Mouse (Mus musculus) stomach, embryonic 16.5 days (tissue): ENCODE data around the gene Erbb3. TPM values are rescaled to one million over a fixed set of nuclear protein-coding genes. Genes with fewer than 3 reads are reported as not detected.
A peak's percentile ranks its signal among the peaks of the same experiment; 100 is the strongest.
"Not testable (repeated sequence)": the region's sequence is repeated elsewhere in the genome, so short reads cannot be mapped to it uniquely, and the experiment has no call there.

Experiments
- ATAC-seq: fragments of 200-750 bp; cut with Nextera tagmentation; 2 replicates; pipeline ENCODE4 v1.8.0; 2017; ENCODE audit warnings: moderate number of reproducible peaks, moderate TSS enrichment; ENCODE audit not compliant: insufficient read depth, low FRiP score
- H3K27ac ChIP-seq: fragments of 300-500 bp; sonication (generic); 2 replicates; pipeline ENCODE4 v1.5.1; 2014; ENCODE audit warnings: low read length
- H3K27me3 ChIP-seq: fragments of 300-500 bp; sonication (generic); 2 replicates; pipeline ENCODE4 v1.6.1; 2014; ENCODE audit warnings: low read length, control low read depth, mixed read lengths; ENCODE audit not compliant: control insufficient read depth, insufficient read depth
- H3K36me3 ChIP-seq: fragments of 300-500 bp; sonication (generic); 2 replicates; pipeline ENCODE4 v1.6.1; 2014; ENCODE audit warnings: low read length; ENCODE audit not compliant: control insufficient read depth, insufficient read depth
- H3K4me1 ChIP-seq: fragments of 300-500 bp; sonication (generic); 2 replicates; pipeline ENCODE4 v1.6.1; 2014; ENCODE audit warnings: low read length, control low read depth, mixed read lengths; ENCODE audit not compliant: control insufficient read depth, insufficient read depth
- H3K4me2 ChIP-seq: fragments of 300-500 bp; sonication (generic); 2 replicates; pipeline ENCODE4 v1.6.1; 2014; ENCODE audit warnings: low read depth, low read length, mixed read lengths
- H3K4me3 ChIP-seq: fragments of 300-500 bp; sonication (generic); replicated peaks from 2 replicates; pipeline ENCODE4 v1.5.1; 2014; ENCODE audit warnings: mild to moderate bottlenecking, low read length
- H3K9ac ChIP-seq: fragments of 300-500 bp; sonication (generic); 2 replicates; pipeline ENCODE4 v1.6.1; 2014; ENCODE audit warnings: low read length
- H3K9me3 ChIP-seq: fragments of 300-500 bp; sonication (generic); replicated peaks from 2 replicates; pipeline ENCODE4 v1.6.1; 2016; ENCODE audit warnings: low read length, control low read depth; ENCODE audit not compliant: control insufficient read depth
- whole genome bisulfite sequencing: fragments of 180-500 bp; shearing (Covaris S2); extraction: QIAGEN DNeasy Blood & Tissue Kit; methylation state at CpG from one replicate; pipeline ENCODE4 v1.1.7; 2014; 5-methylcytosine and 5-hydroxymethylcytosine counted together
- polyA plus RNA-seq: library from polyadenylated mRNA; unstranded; fragments of >200 nt; fragmentation: Nextera tagmentation; extraction: Ambion mirVana; gene quantifications from 2 replicates; pipeline ENCODE4 v1.2.1, GENCODE M21; 2015

Gene Erbb3
- 32.0 and 38.0 TPM in 2 replicates for polyA plus RNA-seq

GRCm38 (mm10) chr10:128589464-128590192, at the start of gene Erbb3:
Erbb3 (minus strand) TSS chr10:128589652.
- Histone ChIP-seq H3K4me3 (peak within 1 kb of the TSS; percentile 74), H3K27ac (peak within 1 kb of the TSS; percentile 97), H3K36me3 (no peaks in the 10 kb centered on the region), H3K4me2 (peak within 1 kb of the TSS; percentile 97), H3K9ac (peak within 1 kb of the TSS; percentile 77), H3K9me3 (no peaks in the 10 kb centered on the region), H3K27me3 (0 out of 2 replicates have a peak, but pooled peaks cover 12% of the 10 kb centered on the region), H3K4me1 (peaks cover 10% of the 10 kb centered on the region; the same call in 1 of the 2 replicates)
- ATAC-seq: peak; percentile 77
- under 1% methylated on average over 43 of the region's 43 CpGs for WGBS

GRCm38 (mm10) chr10:128637011-128637410, 47.6 kb upstream of the Erbb3 start:
- no peak overlapping the region; the same call in 1 of the 2 replicates for H3K9ac ChIP-seq

GRCm38 (mm10) chr10:128636561-128636960, 47.1 kb upstream of the Erbb3 start:
- no peak overlapping the region for H3K4me2 ChIP-seq
- no peaks in the 10 kb centered on the region for H3K9me3 ChIP-seq
- no peak overlapping the region for H3K9ac ChIP-seq
- WGBS: 55% methylated on average over 6 of the region's 6 CpGs
- H3K27me3 ChIP-seq: no peaks in the 10 kb centered on the region
- no peak overlapping the region for H3K4me3 ChIP-seq
- no peaks in the 10 kb centered on the region for H3K4me1 ChIP-seq
- no peak overlapping the region for H3K27ac ChIP-seq
- no peaks in the 10 kb centered on the region for H3K36me3 ChIP-seq
- ATAC-seq: no peak

More at GRCm38 (mm10) chr10:128637011-128637410, 47.6 kb upstream of the Erbb3 start:
- Histone ChIP-seq H3K9me3 (no peaks in the 10 kb centered on the region), H3K4me1 (no peaks in the 10 kb centered on the region), H3K27me3 (no peaks in the 10 kb centered on the region), H3K36me3 (no peaks in the 10 kb centered on the region), H3K27ac (no peak overlapping the region), H3K4me3 (no peak overlapping the region), H3K4me2 (no peak overlapping the region)
- ATAC-seq: no peak
- 22% methylated on average over 11 of the region's 11 CpGs for WGBS

- H3K36me3 ChIP-seq: no peaks in the 10 kb centered on the region
- H3K9ac ChIP-seq: no peak overlapping the region
- ATAC-seq: no peak
- H3K27ac ChIP-seq: no peak overlapping the region
- no peaks in the 10 kb centered on the region for H3K9me3 ChIP-seq
- H3K4me1 ChIP-seq: no peaks in the 10 kb centered on the region
- H3K4me2 ChIP-seq: no peak overlapping the region
- H3K27me3 ChIP-seq: no peaks in the 10 kb centered on the region
- H3K4me3 ChIP-seq: no peak overlapping the region
- 91% methylated on average over 13 of the region's 13 CpGs for WGBS
These were observed 46.2 kb upstream of the Erbb3 start for GRCm38 (mm10) chr10:128635697-128636096.

GRCm38 (mm10) chr10:128631571-128631970, 42.1 kb upstream of the Erbb3 start:
- H3K27me3 ChIP-seq: no peaks in the 10 kb centered on the region
- no peaks in the 10 kb centered on the region for H3K4me1 ChIP-seq
- no peaks in the 10 kb centered on the region for H3K9me3 ChIP-seq
- H3K4me2 ChIP-seq: no peak overlapping the region
- H3K27ac ChIP-seq: no peak overlapping the region
- WGBS: 20% methylated on average over 6 of the region's 6 CpGs
- no peak overlapping the region for H3K9ac ChIP-seq
- H3K4me3 ChIP-seq: no peak overlapping the region
- H3K36me3 ChIP-seq: no peaks in the 10 kb centered on the region
- ATAC-seq: no peak

GRCm38 (mm10) chr10:128630306-128630705, 40.9 kb upstream of the Erbb3 start:
- WGBS: 83% methylated on average over 5 of the region's 5 CpGs
- H3K27ac ChIP-seq, H3K36me3 ChIP-seq, H3K4me2 ChIP-seq, ATAC-seq, H3K4me3 ChIP-seq, H3K4me1 ChIP-seq, H3K27me3 ChIP-seq, H3K9ac ChIP-seq, H3K9me3 ChIP-seq: not testable (repeated sequence)

GRCm38 (mm10) chr10:128629746-128630145, 40.3 kb upstream of the Erbb3 start:
- Histone ChIP-seq H3K27me3 (no peaks in the 10 kb centered on the region), H3K4me3 (no peak overlapping the region), H3K4me2 (no peak overlapping the region), H3K4me1 (peaks cover 6% of the 10 kb centered on the region), H3K27ac (no peak overlapping the region), H3K9me3 (no peaks in the 10 kb centered on the region), H3K36me3 (peaks cover 4% of the 10 kb centered on the region; the same call in 1 of the 2 replicates), H3K9ac (no peak overlapping the region)
- 81% methylated on average over 2 of the region's 2 CpGs for WGBS
- no peak for ATAC-seq

GRCm38 (mm10) chr10:128627398-128628317, 38.2 kb upstream of the Erbb3 start:
- H3K4me1 ChIP-seq: peaks cover 6% of the 10 kb centered on the region
- 77% methylated on average over 10 of the region's 10 CpGs for WGBS
- H3K4me2 ChIP-seq: no peak overlapping the region; the same call in 1 of the 2 replicates
- no peaks in the 10 kb centered on the region for H3K9me3 ChIP-seq
- no peak overlapping the region for H3K27ac ChIP-seq
- no peak overlapping the region for H3K4me3 ChIP-seq
- no peak for ATAC-seq
- peaks cover 15% of the 10 kb centered on the region for H3K36me3 ChIP-seq
- no peak overlapping the region for H3K9ac ChIP-seq
- no peaks in the 10 kb centered on the region for H3K27me3 ChIP-seq
